Mouse (Mus musculus): Measurements from ENCODE around the gene R3hdml. TPM values are rescaled to one million over a fixed set of nuclear protein-coding genes. Genes with fewer than 3 reads are reported as not detected.

The R3hdml gene
- total and polyA plus RNA-seq, 3 experiments: not detected

- no peak for DNase-seq (ENCODE audit: low spot score)
- ATAC-seq (ENCODE audit: extremely low read depth, insufficient number of reproducible peaks, low FRiP score, poor library complexity, severe bottlenecking): no peak
- Histone ChIP-seq H3K4me3 (ENCODE audit: low read depth, low read length) (no peak overlapping the region), H3K9me3 (replicated peaks) (no peaks in the 10 kb centered on the region), H3K36me3 (replicated peaks) (peaks cover 37% of the 10 kb centered on the region), H3K4me1 (ENCODE audit: insufficient read depth, low read depth, low read length) (0 out of 2 replicates have a peak, but pooled peaks cover 3% of the 10 kb centered on the region), H3K27me3 (ENCODE audit: insufficient read depth, low read length) (no peaks in the 10 kb centered on the region)
- no peak for TF ChIP-seq TAL1 (conservative IDR thresholded peaks at IDR 0.05; ENCODE audit: low read depth, low read length)
- TF ChIP-seq GATA1 (IDR thresholded peaks at IDR 0.05; ENCODE audit: borderline replicate concordance, low read length): no peak
- no peak for TF ChIP-seq GATA2 (IDR thresholded peaks at IDR 0.05; ENCODE audit: borderline replicate concordance, low read depth, low read length)
- TF ChIP-seq POLR2AphosphoS5 (IDR thresholded peaks at IDR 0.05; ENCODE audit: insufficient replicate concordance, low read depth, low read length): no peak
Measured at GRCm38 (mm10) chr2:163462801-163463200, 29.3 kb upstream of the R3hdml start.

DNA sequence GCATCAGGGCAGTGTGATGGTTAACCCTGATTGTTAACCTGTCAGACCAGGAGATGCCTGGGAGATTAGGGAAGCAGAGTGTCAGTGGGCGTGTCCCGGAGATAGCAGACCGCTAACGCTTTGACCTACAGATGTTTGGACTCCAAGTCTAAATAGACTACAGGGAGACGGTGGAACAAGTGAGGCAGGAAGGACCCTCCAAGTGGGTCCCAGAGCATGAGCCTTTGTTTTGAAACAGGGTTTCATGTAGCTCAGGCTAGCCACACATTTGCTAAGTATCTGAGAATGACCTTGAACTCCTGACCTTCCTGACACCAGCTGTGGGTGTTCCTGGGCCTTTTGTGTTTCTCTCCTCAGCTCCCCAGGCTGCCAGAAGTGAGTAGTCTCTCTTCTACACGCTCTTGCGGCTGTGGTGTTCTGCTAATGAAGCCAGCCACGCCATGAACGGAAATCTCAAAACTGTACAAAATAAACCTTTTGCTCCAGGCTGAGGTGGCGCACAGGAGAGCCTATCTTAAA is 28.8 kb upstream of the R3hdml start:
- H3K36me3 ChIP-seq (replicated peaks): peaks cover 42% of the 10 kb centered on the region
- DNase-seq (ENCODE audit: low spot score) (no peak), ATAC-seq (ENCODE audit: extremely low read depth, insufficient number of reproducible peaks, low FRiP score, poor library complexity, severe bottlenecking) (no peak)
- no peaks in the 10 kb centered on the region for H3K9me3 ChIP-seq (replicated peaks)
- no peak for TF ChIP-seq TAL1 (conservative IDR thresholded peaks at IDR 0.05; ENCODE audit: low read depth, low read length)
- no peak for TF ChIP-seq GATA2 (IDR thresholded peaks at IDR 0.05; ENCODE audit: borderline replicate concordance, low read depth, low read length)
- no peak for TF ChIP-seq POLR2AphosphoS5 (IDR thresholded peaks at IDR 0.05; ENCODE audit: insufficient replicate concordance, low read depth, low read length)
- TF ChIP-seq CTCF (IDR thresholded peaks at IDR 0.05; ENCODE audit: low read depth, low read length): no peak
- no peak for TF ChIP-seq GATA1 (IDR thresholded peaks at IDR 0.05; ENCODE audit: borderline replicate concordance, low read length)
- H3K4me3 ChIP-seq (ENCODE audit: low read depth, low read length): no peak overlapping the region
- H3K27me3 ChIP-seq (ENCODE audit: insufficient read depth, low read length): no peaks in the 10 kb centered on the region
- H3K4me1 ChIP-seq (ENCODE audit: insufficient read depth, low read depth, low read length): 0 out of 2 replicates have a peak, but pooled peaks cover 3% of the 10 kb centered on the region

DNA sequence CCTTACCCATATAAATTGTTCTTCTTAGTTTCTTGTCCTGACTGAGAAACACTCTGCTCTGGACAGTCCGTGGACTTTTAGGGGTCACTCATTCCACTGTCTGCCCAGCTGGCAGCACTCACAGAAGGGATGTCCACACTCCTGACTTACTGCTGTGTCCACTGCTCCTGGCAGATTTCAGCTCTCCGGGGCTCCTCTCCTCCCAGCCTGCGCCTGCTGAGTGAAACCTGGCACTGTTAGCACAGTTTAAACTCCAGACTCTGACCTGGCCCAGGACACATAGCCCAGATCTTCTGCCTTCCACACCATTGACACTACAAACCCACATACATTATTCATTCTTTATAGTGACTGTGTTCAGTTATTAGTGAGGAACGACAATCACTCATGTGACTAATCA is 28.1 kb upstream of the R3hdml start:
- Histone ChIP-seq H3K9me3 (replicated peaks) (no peaks in the 10 kb centered on the region), H3K36me3 (replicated peaks) (peaks cover 49% of the 10 kb centered on the region), H3K4me1 (ENCODE audit: insufficient read depth, low read depth, low read length) (0 out of 2 replicates have a peak, but pooled peaks cover 3% of the 10 kb centered on the region), H3K27me3 (ENCODE audit: insufficient read depth, low read length) (no peaks in the 10 kb centered on the region), H3K4me3 (ENCODE audit: low read depth, low read length) (no peak overlapping the region)
- ATAC-seq (ENCODE audit: extremely low read depth, insufficient number of reproducible peaks, low FRiP score, poor library complexity, severe bottlenecking) (no peak), DNase-seq (ENCODE audit: low spot score) (no peak)
- TF ChIP-seq POLR2AphosphoS5 (IDR thresholded peaks at IDR 0.05; ENCODE audit: insufficient replicate concordance, low read depth, low read length): no peak
- TF ChIP-seq TAL1 (conservative IDR thresholded peaks at IDR 0.05; ENCODE audit: low read depth, low read length): no peak
- TF ChIP-seq GATA1 (IDR thresholded peaks at IDR 0.05; ENCODE audit: borderline replicate concordance, low read length): no peak
- TF ChIP-seq GATA2 (IDR thresholded peaks at IDR 0.05; ENCODE audit: borderline replicate concordance, low read depth, low read length): no peak
- TF ChIP-seq CTCF (IDR thresholded peaks at IDR 0.05; ENCODE audit: low read depth, low read length): no peak

DNA sequence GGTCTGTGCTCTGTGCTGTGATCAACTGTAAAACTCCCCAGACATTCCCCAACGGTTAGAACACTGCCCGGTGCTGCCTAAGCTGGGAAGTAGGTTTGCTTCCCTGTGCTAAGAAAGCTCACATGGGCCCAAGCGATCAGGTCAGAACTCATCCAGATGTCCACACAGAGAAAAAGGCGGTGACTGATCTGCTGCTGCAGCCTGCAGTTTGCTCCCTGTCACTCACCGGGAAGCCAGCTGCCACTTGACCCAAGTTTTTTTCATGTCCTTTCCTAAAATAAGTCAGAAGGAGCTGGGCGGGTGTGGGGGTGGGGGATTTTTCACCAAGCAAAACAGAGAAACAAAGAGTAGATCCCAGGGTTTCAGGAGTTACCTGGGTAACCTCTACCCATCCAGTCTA is 27.6 kb upstream of the R3hdml start:
- DNase-seq (ENCODE audit: low spot score): no peak
- TF ChIP-seq POLR2AphosphoS5 (IDR thresholded peaks at IDR 0.05; ENCODE audit: insufficient replicate concordance, low read depth, low read length) (no peak), TAL1 (conservative IDR thresholded peaks at IDR 0.05; ENCODE audit: low read depth, low read length) (no peak), GATA1 (IDR thresholded peaks at IDR 0.05; ENCODE audit: borderline replicate concordance, low read length) (no peak), CTCF (IDR thresholded peaks at IDR 0.05; ENCODE audit: low read depth, low read length) (no peak), GATA2 (IDR thresholded peaks at IDR 0.05; ENCODE audit: borderline replicate concordance, low read depth, low read length) (no peak)
- Histone ChIP-seq H3K4me3 (ENCODE audit: low read depth, low read length) (no peak overlapping the region), H3K27me3 (ENCODE audit: insufficient read depth, low read length) (no peaks in the 10 kb centered on the region), H3K36me3 (replicated peaks) (peaks cover 54% of the 10 kb centered on the region), H3K4me1 (ENCODE audit: insufficient read depth, low read depth, low read length) (0 out of 2 replicates have a peak, but pooled peaks cover 3% of the 10 kb centered on the region), H3K9me3 (replicated peaks) (no peaks in the 10 kb centered on the region)
- no peak for ATAC-seq (ENCODE audit: extremely low read depth, insufficient number of reproducible peaks, low FRiP score, poor library complexity, severe bottlenecking)

GRCm38 (mm10) chr2:163466771-163467170 is 25.3 kb upstream of the R3hdml start:
- TF ChIP-seq TAL1 (conservative IDR thresholded peaks at IDR 0.05; ENCODE audit: low read depth, low read length) (no peak), GATA1 (IDR thresholded peaks at IDR 0.05; ENCODE audit: borderline replicate concordance, low read length) (no peak), CTCF (IDR thresholded peaks at IDR 0.05; ENCODE audit: low read depth, low read length) (no peak), GATA2 (IDR thresholded peaks at IDR 0.05; ENCODE audit: borderline replicate concordance, low read depth, low read length) (no peak), POLR2AphosphoS5 (IDR thresholded peaks at IDR 0.05; ENCODE audit: insufficient replicate concordance, low read depth, low read length) (no peak)
- DNase-seq (ENCODE audit: low spot score) (no peak), ATAC-seq (ENCODE audit: extremely low read depth, insufficient number of reproducible peaks, low FRiP score, poor library complexity, severe bottlenecking) (no peak)

DNA sequence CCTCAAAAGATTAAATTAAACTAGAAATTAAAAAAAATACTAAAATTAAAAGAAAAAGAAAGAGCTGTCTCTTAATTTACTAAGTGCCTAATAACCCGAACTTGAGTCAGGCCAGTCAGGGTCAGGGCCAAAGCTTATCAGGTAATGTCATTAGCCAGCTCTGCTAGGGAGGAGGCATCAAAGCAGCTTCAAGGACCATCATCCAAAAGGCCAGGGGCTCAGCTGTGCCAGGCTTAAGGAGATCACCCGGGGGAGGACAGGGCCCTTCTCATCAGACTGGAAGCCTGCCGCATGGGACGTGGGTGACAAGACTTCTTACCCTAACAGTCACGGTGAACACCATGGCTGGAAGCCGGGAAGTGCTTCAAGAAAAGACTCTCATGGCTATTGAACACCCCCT is 24.5 kb upstream of the R3hdml start:
- peaks cover 65% of the 10 kb centered on the region for H3K36me3 ChIP-seq (replicated peaks)
- H3K4me3 ChIP-seq (ENCODE audit: low read depth, low read length): no peak overlapping the region
- TF ChIP-seq POLR2AphosphoS5 (IDR thresholded peaks at IDR 0.05; ENCODE audit: insufficient replicate concordance, low read depth, low read length) (no peak), TAL1 (conservative IDR thresholded peaks at IDR 0.05; ENCODE audit: low read depth, low read length) (no peak), CTCF (IDR thresholded peaks at IDR 0.05; ENCODE audit: low read depth, low read length) (no peak), GATA1 (IDR thresholded peaks at IDR 0.05; ENCODE audit: borderline replicate concordance, low read length) (no peak), GATA2 (IDR thresholded peaks at IDR 0.05; ENCODE audit: borderline replicate concordance, low read depth, low read length) (no peak)
- H3K27me3 ChIP-seq (ENCODE audit: insufficient read depth, low read length): no peaks in the 10 kb centered on the region
- DNase-seq (ENCODE audit: low spot score) (no peak), ATAC-seq (ENCODE audit: extremely low read depth, insufficient number of reproducible peaks, low FRiP score, poor library complexity, severe bottlenecking) (no peak)
- H3K4me1 ChIP-seq (ENCODE audit: insufficient read depth, low read depth, low read length): peaks cover 11% of the 10 kb centered on the region
- no peaks in the 10 kb centered on the region for H3K9me3 ChIP-seq (replicated peaks)

More at GRCm38 (mm10) chr2:163466771-163467170, 25.3 kb upstream of the R3hdml start:
- Histone ChIP-seq H3K4me3 (ENCODE audit: low read depth, low read length) (no peak overlapping the region), H3K36me3 (replicated peaks) (peaks cover 65% of the 10 kb centered on the region), H3K4me1 (ENCODE audit: insufficient read depth, low read depth, low read length) (peaks cover 11% of the 10 kb centered on the region), H3K9me3 (replicated peaks) (no peaks in the 10 kb centered on the region), H3K27me3 (ENCODE audit: insufficient read depth, low read length) (no peaks in the 10 kb centered on the region)

Measured in G1E (cell line).